Mouse (Mus musculus) cerebellum, adult 9-11 months (tissue): ENCODE results near the gene Siglece.
"Not testable (repeated sequence)": the region's sequence is repeated elsewhere in the genome, so short reads cannot be mapped to it uniquely, and the experiment has no call there.

Experiments used
- DNase-seq: peaks from one replicate; pipeline ENCODE4 v3.0.0; 2022

Gene Siglece

GRCm38 (mm10) chr7:43660002-43660401 is at the start of gene Siglece:
Gene Siglece, minus strand, starts transcription at chr7:43660161.
- no peak for DNase-seq

GRCm38 (mm10) chr7:43690118-43690517 is 30.2 kb upstream of the Siglece start, which contains the start of gene Klk14:
Gene Klk14, plus strand, starts transcription at chr7:43690418.
- DNase-seq = no peak

GRCm38 (mm10) chr7:43685088-43685487 is 25.1 kb upstream of the Siglece start:
- DNase-seq = no peak

- not testable (repeated sequence) for DNase-seq
These were observed 22.6 kb upstream of the Siglece start for GRCm38 (mm10) chr7:43682511-43682910.

GRCm38 (mm10) chr7:43680960-43681359 is 21.0 kb upstream of the Siglece start:
- DNase-seq = peak; percentile 20

- DNase-seq = no peak
These were observed 18.6 kb upstream of the Siglece start for GRCm38 (mm10) chr7:43678517-43678916.

GRCm38 (mm10) chr7:43675091-43675490 is 15.1 kb upstream of the Siglece start:
- DNase-seq = peak; percentile 30

GRCm38 (mm10) chr7:43672581-43673260 is 12.8 kb upstream of the Siglece start:
- DNase-seq = peak; percentile 46

GRCm38 (mm10) chr7:43671809-43672580 is 12.0 kb upstream of the Siglece start, which contains the start of gene Ctu1:
Gene Ctu1, plus strand, starts transcription at chr7:43672016.
- DNase-seq = peak; percentile 94

- DNase-seq = peak; percentile 45
These were observed 11.3 kb upstream of the Siglece start for GRCm38 (mm10) chr7:43671064-43671808.

- DNase-seq = no peak
These were observed 8.6 kb upstream of the Siglece start for GRCm38 (mm10) chr7:43668582-43668981.

- DNase-seq = not testable (repeated sequence)
These were observed 7.3 kb upstream of the Siglece start for GRCm38 (mm10) chr7:43667221-43667620.

- no peak for DNase-seq
These were observed 2.8 kb upstream of the Siglece start for GRCm38 (mm10) chr7:43662804-43663203.

- DNase-seq = no peak
These were observed 3.7 kb downstream of the Siglece start for GRCm38 (mm10) chr7:43656232-43656631.

- DNase-seq = no peak
These were observed 5.4 kb downstream of the Siglece start for GRCm38 (mm10) chr7:43654519-43654918.

GRCm38 (mm10) chr7:43652683-43653082 is 7.3 kb downstream of the Siglece start:
- no peak for DNase-seq

GRCm38 (mm10) chr7:43643046-43643652 is 16.8 kb downstream of the Siglece start:
- DNase-seq = no peak

- no peak for DNase-seq
These were observed 17.4 kb downstream of the Siglece start for GRCm38 (mm10) chr7:43642587-43642986.

- no peak for DNase-seq
These were observed 22.8 kb downstream of the Siglece start for GRCm38 (mm10) chr7:43637118-43637517.

- no peak for DNase-seq
These were observed 23.8 kb downstream of the Siglece start for GRCm38 (mm10) chr7:43636194-43636593.

- DNase-seq = no peak
These were observed 25.5 kb downstream of the Siglece start, which contains the start of gene Ceacam18 for GRCm38 (mm10) chr7:43634500-43634899. Gene Ceacam18, plus strand, starts transcription at chr7:43634707.

GRCm38 (mm10) chr7:43633940-43634339 is 26.0 kb downstream of the Siglece start:
- DNase-seq = no peak
